Mouse (Mus musculus) heart, postnatal 0 days (tissue): ENCODE measurements around the gene Alcam. TPM values are rescaled to one million over a fixed set of nuclear protein-coding genes. Genes with fewer than 3 reads are reported as not detected.

ENCODE experiments used
- ATAC-seq: fragments of 200-750 bp; cut with Nextera tagmentation; 2 replicates; pipeline ENCODE4 v1.8.0; 2017; ENCODE audit warnings: low read depth, moderate number of reproducible peaks, moderate library complexity; ENCODE audit not compliant: insufficient read depth
- DNase-seq: peaks from one replicate; pipeline ENCODE4 v3.0.0-alpha.2; 2016; ENCODE audit warnings: low spot score
- H3K27ac ChIP-seq: fragments of 300-500 bp; sonication (generic); 2 replicates; pipeline ENCODE4 v1.5.1; 2014; ENCODE audit warnings: low read depth, mild to moderate bottlenecking
- H3K27me3 ChIP-seq: fragments of 300-500 bp; sonication (generic); 2 replicates; pipeline ENCODE4 v1.6.1; 2014; ENCODE audit warnings: low read length, mixed read lengths; ENCODE audit not compliant: control insufficient read depth, insufficient read depth
- H3K36me3 ChIP-seq: fragments of 300-500 bp; sonication (generic); replicated peaks from 2 replicates; pipeline ENCODE4 v1.6.1; 2014; ENCODE audit warnings: low read length, mixed read lengths; ENCODE audit not compliant: control insufficient read depth, insufficient read depth
- H3K4me1 ChIP-seq: fragments of 300-500 bp; sonication (generic); 2 replicates; pipeline ENCODE4 v1.6.1; 2014; ENCODE audit warnings: antibody characterized with exemption; ENCODE audit not compliant: control insufficient read depth, insufficient read depth
- H3K4me2 ChIP-seq: fragments of 300-500 bp; sonication (generic); 2 replicates; pipeline ENCODE4 v1.6.1; 2014; ENCODE audit warnings: low read depth, mild to moderate bottlenecking, low read length, moderate library complexity
- H3K4me3 ChIP-seq: fragments of 300-500 bp; sonication (generic); 2 replicates; pipeline ENCODE4 v1.5.1; 2014; ENCODE audit warnings: low read depth, low read length
- H3K9ac ChIP-seq: fragments of 300-500 bp; sonication (generic); replicated peaks from 2 replicates; pipeline ENCODE4 v1.6.1; 2014; ENCODE audit warnings: low read depth, low read length, mixed read lengths
- H3K9me3 ChIP-seq: fragments of 300-500 bp; sonication (generic); replicated peaks from 2 replicates; pipeline ENCODE4 v1.6.1; 2016; ENCODE audit warnings: low read length; ENCODE audit not compliant: control insufficient read depth
- CTCF ChIP-seq: IDR thresholded peaks from 2 replicates; pipeline ENCODE4 v1.5.1; 2016; ENCODE audit warnings: antibody characterized with exemption, control low read depth, low read depth
- EP300 ChIP-seq: IDR thresholded peaks from 2 replicates; pipeline ENCODE4 v1.6.1; 2016; ENCODE audit warnings: antibody characterized with exemption, low read depth
- WGBS: fragments of 180-500 bp; shearing (Covaris S2); extraction: QIAGEN DNeasy Blood & Tissue Kit; methylation state at CpG from one replicate; pipeline ENCODE4 v1.1.7; 2014; 5-methylcytosine and 5-hydroxymethylcytosine counted together
- polyA plus RNA-seq: library from polyadenylated mRNA; unstranded; fragments of >200 nt; fragmentation: Nextera tagmentation; extraction: Ambion mirVana; gene quantifications from 2 replicates; pipeline ENCODE4 v1.2.1, GENCODE M21; 2015
- total RNA-seq: library from RNA; depleted of rRNA; stranded (reverse); fragments of >200 nt; gene quantifications from 2 replicates; pipeline ENCODE4 v1.2.3, GENCODE M21; 2014; ENCODE audit warnings: low replicate concordance

Gene Alcam
- total and polyA plus RNA-seq, 2 experiments from 2014 or later, result 2.1 to 20.3 TPM

- H3K4me1 ChIP-seq, result 0 out of 2 replicates have a peak, but pooled peaks cover 4% of the 10 kb centered on the region
- H3K9ac ChIP-seq, result no peak overlapping the region
- no peak overlapping the region for H3K4me3 ChIP-seq
- no peak for ATAC-seq
- 85% methylated on average over 3 of the region's 3 CpGs for WGBS
- no peak overlapping the region for H3K4me2 ChIP-seq
- no peaks in the 10 kb centered on the region for H3K27me3 ChIP-seq
- no peak for TF ChIP-seq EP300
- TF ChIP-seq CTCF, result no peak
- no peak overlapping the region for H3K27ac ChIP-seq
- no peak for DNase-seq
- no peaks in the 10 kb centered on the region for H3K9me3 ChIP-seq
- no peaks in the 10 kb centered on the region for H3K36me3 ChIP-seq
These were observed 23.8 kb downstream of the Alcam start for GRCm38 (mm10) chr16:52430073-52430472.

DNA sequence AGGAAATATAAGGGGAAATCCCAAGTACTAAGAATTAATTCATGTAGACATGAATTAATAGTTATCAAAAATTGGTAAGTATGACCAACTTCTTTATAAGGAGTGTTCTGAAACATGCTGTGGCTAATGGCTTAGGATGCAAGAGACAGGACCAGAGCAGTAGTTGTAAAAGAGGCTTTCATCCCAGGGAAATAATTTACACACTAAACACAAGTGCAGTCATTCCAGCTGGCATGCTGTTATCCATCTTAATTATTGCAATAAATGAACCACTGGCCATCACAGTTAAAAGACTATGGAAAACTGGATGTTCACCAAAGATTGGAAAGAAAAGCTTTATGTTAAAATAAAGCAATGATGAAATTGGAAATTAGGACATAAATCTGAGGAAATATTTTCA is 24.2 kb downstream of the Alcam start:
- no peaks in the 10 kb centered on the region for H3K36me3 ChIP-seq
- H3K4me1 ChIP-seq, result 0 out of 2 replicates have a peak, but pooled peaks cover 4% of the 10 kb centered on the region
- no peak for TF ChIP-seq CTCF
- no peak for TF ChIP-seq EP300
- H3K9me3 ChIP-seq, result no peaks in the 10 kb centered on the region
- no peak for DNase-seq
- no peak overlapping the region for H3K9ac ChIP-seq
- no peak overlapping the region for H3K4me2 ChIP-seq
- ATAC-seq, result no peak
- H3K27me3 ChIP-seq, result no peaks in the 10 kb centered on the region
- H3K27ac ChIP-seq, result no peak overlapping the region
- H3K4me3 ChIP-seq, result no peak overlapping the region

GRCm38 (mm10) chr16:52428505-52428904 is 25.4 kb downstream of the Alcam start:
- Histone ChIP-seq H3K4me2 (peak overlapping the region; percentile 41; the same call in 1 of the 2 replicates), H3K4me3 (no peak overlapping the region), H3K27me3 (no peaks in the 10 kb centered on the region), H3K9me3 (no peaks in the 10 kb centered on the region), H3K27ac (peak overlapping the region; percentile 74), H3K4me1 (0 out of 2 replicates have a peak, but pooled peaks cover 4% of the 10 kb centered on the region), H3K36me3 (no peaks in the 10 kb centered on the region), H3K9ac (no peak overlapping the region)
- 20% methylated on average over 4 of the region's 4 CpGs for WGBS
- DNase-seq (peak; percentile 85), ATAC-seq (peak; percentile 93)
- TF ChIP-seq EP300, result 0 out of 2 replicates have a peak, but pooled peaks have one; percentile 43
- TF ChIP-seq CTCF, result no peak

GRCm38 (mm10) chr16:52418568-52419158 is 35.2 kb downstream of the Alcam start:
- WGBS, result 50% methylated on average over 5 of the region's 5 CpGs
- no peaks in the 10 kb centered on the region for H3K27me3 ChIP-seq
- H3K4me3 ChIP-seq, result no peak overlapping the region
- H3K27ac ChIP-seq, result no peak overlapping the region
- H3K9me3 ChIP-seq, result no peaks in the 10 kb centered on the region
- ATAC-seq (no peak), DNase-seq (no peak)
- no peak overlapping the region for H3K9ac ChIP-seq
- no peaks in the 10 kb centered on the region for H3K36me3 ChIP-seq
- no peak for TF ChIP-seq CTCF
- TF ChIP-seq EP300, result no peak
- no peaks in the 10 kb centered on the region for H3K4me1 ChIP-seq
- H3K4me2 ChIP-seq, result no peak overlapping the region

- TF ChIP-seq CTCF (no peak), EP300 (no peak)
- no peaks in the 10 kb centered on the region for H3K4me1 ChIP-seq
- H3K27me3 ChIP-seq, result no peaks in the 10 kb centered on the region
- H3K4me3 ChIP-seq, result no peak overlapping the region
- H3K36me3 ChIP-seq, result no peaks in the 10 kb centered on the region
- WGBS, result 82% methylated on average over 5 of the region's 5 CpGs
- H3K4me2 ChIP-seq, result no peak overlapping the region
- H3K9ac ChIP-seq, result no peak overlapping the region
- H3K27ac ChIP-seq, result peak overlapping the region; percentile 13; the same call in 1 of the 2 replicates
- ATAC-seq, result no peak
- DNase-seq, result no peak
- H3K9me3 ChIP-seq, result no peaks in the 10 kb centered on the region
These were observed 35.9 kb downstream of the Alcam start for GRCm38 (mm10) chr16:52417982-52418381.

DNA sequence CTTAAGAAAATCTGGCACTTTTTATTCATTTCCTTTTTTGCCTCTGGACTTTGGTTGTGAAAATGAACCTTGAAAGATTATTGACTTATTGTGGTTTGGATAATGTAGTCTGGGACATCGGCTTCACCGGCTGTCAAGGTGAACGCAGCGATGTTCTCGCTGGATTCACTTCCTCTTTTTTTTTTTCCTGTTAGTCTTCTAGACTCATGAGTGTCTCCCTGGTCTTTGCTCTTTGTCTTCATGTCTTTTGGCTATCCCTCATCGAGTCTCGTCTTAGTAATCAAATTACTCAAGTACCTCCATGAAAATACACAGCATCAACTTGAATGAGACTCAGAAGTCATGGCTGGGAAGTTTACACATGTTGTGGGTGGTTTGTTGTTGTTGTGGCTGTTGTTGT is 36.7 kb downstream of the Alcam start:
- ATAC-seq (no peak), DNase-seq (no peak)
- H3K36me3 ChIP-seq, result no peaks in the 10 kb centered on the region
- 91% methylated on average over 7 of the region's 7 CpGs for WGBS
- no peak overlapping the region for H3K4me2 ChIP-seq
- H3K27me3 ChIP-seq, result no peaks in the 10 kb centered on the region
- H3K9ac ChIP-seq, result no peak overlapping the region
- no peak overlapping the region for H3K27ac ChIP-seq
- H3K4me3 ChIP-seq, result no peak overlapping the region
- TF ChIP-seq CTCF (no peak), EP300 (no peak)
- H3K4me1 ChIP-seq, result no peaks in the 10 kb centered on the region
- H3K9me3 ChIP-seq, result no peaks in the 10 kb centered on the region
